Mouse (Mus musculus) cerebellum, adult 2 months (tissue): ENCODE measurements at regions not wholly inside any gene's neighbourhood (a gene's known extent, or its start where the extent isn't known, plus 50 kb on each side); places are given as distances from the start of the nearest gene placed in this dataset.
A peak's percentile ranks its signal among the peaks of the same experiment; 100 is the strongest.

Source experiments
- DNase-seq, 2 experiments: peaks; one replicate each; pipeline ENCODE4 v3.0.0; 2021
- H3K27ac ChIP-seq: fragments of 200-500 bp; 2 replicates; pipeline ENCODE4 v1.5.1; 2012; ENCODE audit warnings: low read length, control low read depth, inconsistent platforms; ENCODE audit not compliant: insufficient read depth
- H3K27me3 ChIP-seq: fragments of 200-500 bp; 2 replicates; pipeline ENCODE4 v1.6.1; 2012; ENCODE audit warnings: inconsistent platforms, mild to moderate bottlenecking, low read length, moderate library complexity; ENCODE audit not compliant: control insufficient read depth, insufficient read depth
- H3K4me1 ChIP-seq: fragments of 200-500 bp; 2 replicates; pipeline ENCODE4 v1.6.1; 2011; ENCODE audit warnings: low read length; ENCODE audit not compliant: control insufficient read depth, insufficient read depth
- H3K4me3 ChIP-seq: fragments of 200-500 bp; replicated peaks from 2 replicates; pipeline ENCODE3; 2011; ENCODE audit warnings: mild to moderate bottlenecking, low read depth, low read length, control low read depth; ENCODE audit not compliant: insufficient read depth
- CTCF ChIP-seq: fragments of 200-500 bp; IDR thresholded peaks from 2 replicates; pipeline ENCODE4 v1.5.1; 2011; ENCODE audit warnings: low read depth, mild to moderate bottlenecking, control low read depth, low read length, moderate library complexity, borderline replicate concordance; ENCODE audit not compliant: insufficient read depth
- POLR2A ChIP-seq: fragments of 200-500 bp; IDR thresholded peaks from 2 replicates; pipeline ENCODE4 v1.6.1; 2011; ENCODE audit warnings: low read length, control low read depth, borderline replicate concordance; ENCODE audit not compliant: insufficient read depth
- WGBS: fragments of 180-500 bp; shearing (Covaris S2); methylation state at CpG from one replicate; pipeline ENCODE4 v1.1.7; 2018; 5-methylcytosine and 5-hydroxymethylcytosine counted together

DNA sequence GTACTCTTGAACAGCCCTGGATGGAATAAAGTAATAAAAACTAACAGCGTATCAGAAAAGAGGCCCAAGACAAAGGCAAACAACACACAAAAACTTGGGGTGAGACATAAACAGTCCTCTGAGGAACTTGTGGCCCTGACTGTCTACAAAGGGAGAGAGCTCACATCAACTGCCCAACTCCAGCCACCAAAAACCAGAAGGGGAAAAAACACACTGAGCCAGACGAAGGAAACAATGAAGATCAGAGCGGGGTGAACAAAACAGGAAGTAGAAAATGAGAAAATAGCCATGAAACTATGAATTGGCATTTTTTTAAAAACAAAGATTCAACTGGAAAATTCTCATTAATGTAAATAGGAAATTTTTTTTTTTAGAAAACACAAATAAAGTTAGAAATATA, 143.6 kb downstream of the Syk start:
- Histone ChIP-seq H3K27ac (no peak overlapping the region), H3K27me3 (no peaks in the 10 kb centered on the region), H3K4me3 (no peak overlapping the region), H3K4me1 (no peaks in the 10 kb centered on the region)
- DNase-seq = no peak
- TF ChIP-seq CTCF (no peak), POLR2A (no peak)
- 83% methylated on average over 3 of the region's 3 CpGs for WGBS

DNA sequence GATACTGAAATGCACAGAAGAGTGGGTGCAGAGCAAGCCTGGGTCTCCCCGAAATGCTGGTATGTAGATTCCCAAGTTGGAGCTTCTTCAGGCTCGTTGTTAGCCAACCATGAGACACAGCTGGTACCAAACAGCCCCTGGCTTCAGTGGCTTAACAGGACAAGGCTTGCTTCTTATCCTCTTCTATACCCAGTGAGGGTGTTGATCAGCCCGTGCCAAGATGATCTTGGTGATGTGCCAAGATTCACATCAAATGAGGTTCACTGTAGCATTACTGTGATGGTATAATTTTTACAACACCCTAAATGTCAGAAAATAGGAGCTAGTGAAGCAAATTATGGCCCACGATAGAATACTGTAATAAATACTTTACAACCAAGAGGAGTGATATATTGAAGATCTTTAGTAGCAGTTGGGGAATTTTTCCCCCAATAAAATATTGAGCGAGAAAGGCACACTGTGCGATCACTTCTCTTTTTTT, 152.5 kb downstream of the Syk start:
- WGBS = 46% methylated on average over 6 of the region's 6 CpGs

DNA sequence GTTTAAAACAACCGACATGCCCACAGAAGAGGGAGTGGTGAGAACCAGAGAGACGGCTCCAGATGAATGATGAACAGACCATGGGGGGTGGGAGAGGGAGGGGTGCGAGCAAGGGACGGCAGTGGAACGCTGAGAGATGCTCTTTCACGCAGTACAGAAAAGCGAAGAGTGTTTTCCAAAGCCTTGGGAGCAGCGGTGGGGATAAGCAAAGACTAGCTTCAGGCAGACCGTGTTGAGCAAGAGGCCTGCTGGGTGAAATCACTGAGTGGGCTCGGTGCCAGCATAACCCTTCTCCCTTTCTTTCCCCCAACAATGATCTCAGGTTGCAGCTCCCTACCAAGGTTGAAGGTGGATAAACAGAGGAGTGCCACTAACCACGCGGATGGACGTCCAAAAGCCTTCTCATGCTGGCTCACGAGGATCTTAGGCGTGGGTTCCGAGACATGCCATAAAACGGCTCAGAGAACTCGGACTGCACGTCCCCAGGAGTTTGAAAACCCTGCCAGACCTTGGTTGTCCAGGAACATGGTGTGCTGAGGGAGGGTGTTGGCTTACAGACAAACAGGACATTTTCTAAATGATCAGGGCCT, 153.1 kb downstream of the Syk start:
- no peak for TF ChIP-seq POLR2A
- no peak for TF ChIP-seq CTCF
- 20% methylated on average over 19 of the region's 19 CpGs for WGBS
- Histone ChIP-seq H3K27ac (no peak overlapping the region), H3K4me1 (peaks cover 7% of the 10 kb centered on the region), H3K27me3 (no peaks in the 10 kb centered on the region), H3K4me3 (no peak overlapping the region)
- peak; percentile 18 to 22 for DNase-seq

More for the DNA sequence above, 152.5 kb downstream of the Syk start:
- DNase-seq = peak in 1 of 2 experiments; percentile 4
- Histone ChIP-seq H3K4me3 (no peak overlapping the region), H3K27ac (no peak overlapping the region), H3K4me1 (peaks cover 7% of the 10 kb centered on the region), H3K27me3 (no peaks in the 10 kb centered on the region)
- TF ChIP-seq POLR2A = no peak
- TF ChIP-seq CTCF = no peak

DNA sequence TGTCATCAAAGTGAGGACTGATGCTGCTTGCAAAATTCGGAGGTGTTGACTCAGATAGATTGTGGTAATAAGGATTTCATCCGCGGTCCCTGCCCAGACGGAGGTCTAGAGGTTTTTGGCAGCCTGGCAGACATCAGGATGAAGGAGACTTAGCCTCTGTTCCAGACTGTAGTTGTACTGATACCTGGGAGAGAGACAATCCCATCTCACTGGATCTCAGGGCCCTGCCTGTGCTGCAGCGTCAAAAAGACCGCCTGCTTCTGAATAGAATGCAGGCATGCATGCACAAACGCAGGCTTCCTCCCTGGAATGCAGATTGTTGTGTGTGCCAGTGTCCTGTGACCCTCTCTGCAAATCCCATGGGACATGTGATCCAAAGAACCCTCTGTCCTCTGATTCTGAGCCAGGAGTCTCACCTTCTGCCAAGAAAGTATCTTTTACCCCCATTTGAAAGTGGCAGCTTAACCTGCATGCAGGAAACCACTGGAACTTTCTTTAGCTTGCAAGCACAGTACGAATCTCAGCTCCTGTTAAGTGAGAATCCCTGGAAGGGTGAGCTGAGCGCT, 155.2 kb downstream of the Syk start:
- H3K27me3 ChIP-seq = no peaks in the 10 kb centered on the region
- WGBS = 62% methylated on average over 9 of the region's 9 CpGs
- no peak for TF ChIP-seq POLR2A
- no peak for TF ChIP-seq CTCF
- DNase-seq = no peak
- H3K4me3 ChIP-seq = no peak overlapping the region
- H3K4me1 ChIP-seq = peaks cover 7% of the 10 kb centered on the region
- no peak overlapping the region for H3K27ac ChIP-seq

DNA sequence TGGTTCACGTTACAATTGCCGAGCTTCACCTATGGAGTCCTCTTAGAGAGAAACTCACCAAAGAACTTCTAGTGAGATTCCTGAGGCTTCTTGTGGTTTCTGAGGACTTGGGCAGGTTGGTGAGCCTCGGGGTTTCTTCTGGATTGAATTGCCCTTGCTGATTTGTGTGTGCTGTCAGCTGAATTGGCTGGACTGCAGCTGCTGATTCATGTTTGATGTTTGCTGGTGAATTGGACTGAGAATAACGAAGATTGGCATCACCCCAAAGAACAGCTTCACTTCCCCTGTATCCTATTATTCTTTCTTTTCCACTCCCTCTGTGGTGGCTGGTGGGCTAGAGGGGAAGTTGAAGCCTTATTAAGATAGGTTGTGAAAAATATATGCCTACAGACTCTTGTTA, 158.4 kb downstream of the Syk start:
- 73% methylated on average over 4 of the region's 4 CpGs for WGBS
- peaks cover under 1% of the 10 kb centered on the region; the same call in 1 of the 2 replicates for H3K4me1 ChIP-seq
- H3K27me3 ChIP-seq = no peaks in the 10 kb centered on the region
- no peak for TF ChIP-seq POLR2A
- no peak for TF ChIP-seq CTCF
- H3K27ac ChIP-seq = no peak overlapping the region
- DNase-seq = no peak
- no peak overlapping the region for H3K4me3 ChIP-seq

DNA sequence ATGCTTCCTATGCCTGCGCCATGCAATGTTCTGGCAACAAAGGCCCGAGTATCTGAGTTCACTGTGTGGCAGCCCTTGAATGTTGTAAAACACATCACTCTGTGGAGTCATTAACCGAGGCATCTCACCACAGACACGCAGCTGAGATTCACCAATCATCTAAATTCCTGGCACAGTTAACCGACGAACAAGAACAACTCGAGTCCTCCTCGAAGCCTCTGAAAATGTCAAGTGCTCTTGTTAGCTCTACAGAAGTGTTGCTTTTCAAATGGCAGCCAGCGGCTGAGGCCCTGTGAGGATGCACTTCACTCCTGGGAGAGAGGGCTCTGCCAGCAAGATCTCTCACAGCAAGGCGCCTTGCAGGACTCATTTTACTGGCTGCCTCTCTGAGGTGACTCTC, 173.0 kb downstream of the Syk start:
- DNase-seq = no peak

DNA sequence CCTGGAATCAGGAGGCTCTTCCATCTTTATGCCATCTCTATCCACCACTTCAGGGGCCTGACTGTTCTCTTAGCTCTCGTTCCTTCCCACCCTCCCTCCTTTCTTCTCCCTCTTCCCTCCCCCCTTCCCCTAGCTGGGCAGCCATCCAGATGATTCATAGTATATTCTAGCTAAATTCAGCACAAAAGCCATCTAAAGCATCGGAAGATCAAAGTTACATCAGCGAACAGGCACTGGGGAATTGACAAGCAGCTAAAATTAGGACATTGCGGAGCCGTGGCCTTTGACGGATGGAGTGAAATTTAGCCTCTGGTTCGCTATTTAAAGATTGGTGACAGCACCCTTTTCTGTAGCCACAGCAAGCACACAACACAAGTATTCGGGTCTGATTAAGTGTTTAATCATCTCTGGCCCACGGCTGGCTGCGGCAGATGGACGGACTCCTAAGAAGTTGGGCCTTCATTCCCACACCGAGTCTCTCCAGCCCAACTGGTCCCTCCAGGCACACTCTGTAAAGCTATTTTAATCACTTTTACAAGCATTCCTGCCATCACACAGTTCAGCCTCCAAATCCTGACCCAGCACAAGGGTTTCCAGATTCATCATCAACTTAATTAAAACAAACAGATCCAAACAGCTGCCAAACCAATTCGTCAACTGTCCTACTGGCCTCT, 163.8 kb downstream of the Auh start:
- 18% methylated on average over 13 of the region's 13 CpGs for WGBS
- Histone ChIP-seq H3K4me3 (no peak overlapping the region), H3K27ac (no peak overlapping the region), H3K27me3 (no peaks in the 10 kb centered on the region), H3K4me1 (peaks cover 5% of the 10 kb centered on the region; the same call in 1 of the 2 replicates)
- DNase-seq = peak; percentile 24 to 52
- TF ChIP-seq POLR2A = no peak
- TF ChIP-seq CTCF = no peak

More for the DNA sequence above, 173.0 kb downstream of the Syk start:
- TF ChIP-seq POLR2A = no peak
- no peak for TF ChIP-seq CTCF
- Histone ChIP-seq H3K27me3 (no peaks in the 10 kb centered on the region), H3K4me3 (no peak overlapping the region), H3K27ac (no peak overlapping the region), H3K4me1 (no peaks in the 10 kb centered on the region)
- 50% methylated on average over 10 of the region's 10 CpGs for WGBS

DNA sequence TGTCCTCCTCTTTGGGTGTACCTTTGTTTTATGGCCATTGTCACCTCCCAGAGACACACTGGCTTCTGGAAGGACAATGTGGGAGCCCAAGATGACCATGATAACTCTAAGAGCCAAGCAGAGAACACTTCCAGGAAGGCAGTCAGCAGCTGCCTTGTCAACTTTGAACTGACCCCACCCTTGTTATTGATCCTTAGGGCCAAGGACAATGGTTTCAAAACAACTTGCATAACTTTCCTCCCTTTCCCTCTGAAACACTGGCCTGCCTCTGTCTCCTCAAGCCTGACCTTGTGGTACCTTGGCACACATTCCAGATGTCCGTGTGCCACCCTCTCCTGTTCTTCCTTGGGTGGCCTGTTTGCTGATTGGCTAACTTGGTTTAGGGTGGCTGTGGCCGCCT, 163.2 kb downstream of the Auh start:
- TF ChIP-seq CTCF (no peak), POLR2A (no peak)
- no peak overlapping the region for H3K27ac ChIP-seq
- H3K4me1 ChIP-seq = peaks cover 5% of the 10 kb centered on the region
- no peak overlapping the region for H3K4me3 ChIP-seq
- H3K27me3 ChIP-seq = no peaks in the 10 kb centered on the region
- DNase-seq = no peak
- 86% methylated on average over 2 of the region's 2 CpGs for WGBS
